Mouse (Mus musculus) hematopoietic stem cell, adult 5-6 weeks (primary cell): ENCODE measurements around the gene Tmem185b. TPM values are rescaled to one million over a fixed set of nuclear protein-coding genes. Genes with fewer than 3 reads are reported as not detected.

Source experiments
- ATAC-seq, 2 experiments: fragments of 125-278 bp in 1 of 2; replicated peaks in 1 of 2; 2 replicates each; pipeline ENCODE4 v1.8.0; 2016 to 2017; ENCODE audit warnings: inconsistent platforms in 2 of 2, mild to moderate bottlenecking in 2 of 2, moderate number of reproducible peaks in 2 of 2, low read depth in 1 of 2, moderate TSS enrichment in 1 of 2; ENCODE audit not compliant: low FRiP score in 2 of 2, poor library complexity in 2 of 2, severe bottlenecking in 2 of 2, insufficient read depth in 1 of 2, low TSS enrichment in 1 of 2
- total RNA-seq: library from RNA; stranded (forward); fragments of 172-1452, 232-1000 nt; gene quantifications from 2 replicates; pipeline ENCODE4 v1.2.3, GENCODE M21; 2017

Gene Tmem185b
- total RNA-seq, 1 experiment from 2014 or later, result 8.5 TPM

- no peak for ATAC-seq
Observed at GRCm38 (mm10) chr1:119550064-119550463, 24.1 kb downstream of the Tmem185b start.

DNA sequence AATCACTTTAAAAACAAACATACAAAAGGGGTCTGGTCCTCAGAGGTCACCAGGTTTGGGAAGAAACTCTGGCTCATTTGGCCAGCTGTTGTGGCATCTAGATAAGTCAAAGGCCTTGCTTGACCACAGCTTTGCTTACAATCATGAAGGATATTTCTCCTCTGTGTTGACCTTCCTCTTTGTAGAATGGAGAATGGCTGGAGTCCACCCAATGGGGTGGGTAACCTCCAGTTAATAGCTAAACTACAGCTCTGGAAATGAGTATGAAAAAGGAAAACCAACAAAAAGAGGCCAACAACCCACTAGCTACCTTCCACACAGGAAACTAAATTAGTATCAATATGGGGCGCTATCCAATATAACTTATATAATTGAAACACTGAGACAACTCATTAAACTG is 25.7 kb downstream of the Tmem185b start:
- ATAC-seq, result no peak

DNA sequence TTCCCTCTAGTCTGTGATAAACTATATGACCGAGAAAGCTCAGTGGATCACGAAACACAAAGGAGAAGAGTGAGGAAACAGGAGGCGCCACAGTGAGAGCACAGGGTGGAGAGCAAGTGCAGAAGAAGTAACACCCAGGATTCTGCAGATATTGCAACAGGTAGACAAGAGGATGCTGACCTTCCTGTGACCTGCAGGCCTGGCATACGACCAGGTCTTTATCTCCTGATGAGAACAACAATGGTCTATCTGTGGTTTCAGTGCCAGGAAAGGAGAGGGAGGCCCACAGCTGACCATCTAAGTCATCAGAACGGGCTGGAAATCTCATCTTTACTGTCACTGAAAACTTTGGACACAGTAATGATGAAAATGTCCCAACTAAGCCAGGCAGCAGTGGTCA is 29.7 kb downstream of the Tmem185b start:
- no peak for ATAC-seq

DNA sequence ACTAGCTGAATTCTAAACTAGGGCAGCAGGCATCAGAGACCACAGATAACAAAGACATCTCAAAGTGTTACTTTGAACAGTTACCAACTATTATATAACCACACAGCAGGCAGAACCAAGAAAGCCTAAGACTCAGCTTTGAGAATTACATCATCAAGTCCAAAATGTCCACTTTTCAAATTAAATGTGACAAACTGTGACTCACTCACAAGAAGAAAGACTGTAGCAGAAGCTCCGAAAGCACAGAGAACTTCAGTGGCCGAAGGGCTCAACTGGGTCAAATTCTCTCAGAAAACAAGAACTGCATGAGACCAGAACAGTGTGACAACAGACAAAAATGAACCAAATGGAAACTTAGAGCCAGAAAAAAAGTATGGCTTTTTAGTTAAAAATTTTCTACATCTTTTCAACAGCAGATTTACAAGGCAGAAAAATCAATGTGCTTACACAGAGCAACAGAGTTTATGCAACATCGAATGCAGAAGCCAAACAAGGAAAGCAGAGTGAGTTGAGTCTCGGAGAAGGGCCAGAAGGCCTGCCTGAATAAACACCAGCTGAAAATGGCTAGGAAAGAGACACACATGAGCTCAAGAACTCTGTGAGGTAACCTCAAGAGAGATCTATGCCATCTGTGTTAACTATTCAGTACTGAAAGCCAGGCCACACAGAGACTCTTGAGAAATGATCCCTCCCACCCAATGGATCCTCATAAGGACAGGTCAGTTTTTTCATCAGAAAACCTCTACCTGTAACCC is 31.9 kb downstream of the Tmem185b start:
- no peak for ATAC-seq

- no peak for ATAC-seq
Observed at GRCm38 (mm10) chr1:119565531-119565930, 39.6 kb downstream of the Tmem185b start.

GRCm38 (mm10) chr1:119570134-119570533 is 44.2 kb downstream of the Tmem185b start:
- no peak for ATAC-seq

Other genes starting within 250 kb of the Tmem185b start
- gene Inhbb, start 103.9 kb upstream of the Tmem185b start, total RNA-seq, result not detected in 2 replicates
- gene Ralb, start 21.4 kb upstream of the Tmem185b start, total RNA-seq, result 10.6 and 16.5 TPM in 2 replicates
- gene Epb41l5, start 122.8 kb downstream of the Tmem185b start, total RNA-seq, result 4.3 and 5.5 TPM in 2 replicates